Mouse (Mus musculus) bone marrow macrophage, adult 2 months (primary cell): Measurements from ENCODE around the gene Cwf19l1.

Experiments
- CTCF ChIP-seq: IDR thresholded peaks from 2 replicates; pipeline ENCODE4 v1.5.1; 2012; ENCODE audit warnings: low read depth, mild to moderate bottlenecking, low read length, moderate library complexity
- POLR2A ChIP-seq: IDR thresholded peaks from 2 replicates; pipeline ENCODE4 v1.6.1; 2012; ENCODE audit warnings: mild to moderate bottlenecking, low read depth, low read length, borderline replicate concordance

DNA sequence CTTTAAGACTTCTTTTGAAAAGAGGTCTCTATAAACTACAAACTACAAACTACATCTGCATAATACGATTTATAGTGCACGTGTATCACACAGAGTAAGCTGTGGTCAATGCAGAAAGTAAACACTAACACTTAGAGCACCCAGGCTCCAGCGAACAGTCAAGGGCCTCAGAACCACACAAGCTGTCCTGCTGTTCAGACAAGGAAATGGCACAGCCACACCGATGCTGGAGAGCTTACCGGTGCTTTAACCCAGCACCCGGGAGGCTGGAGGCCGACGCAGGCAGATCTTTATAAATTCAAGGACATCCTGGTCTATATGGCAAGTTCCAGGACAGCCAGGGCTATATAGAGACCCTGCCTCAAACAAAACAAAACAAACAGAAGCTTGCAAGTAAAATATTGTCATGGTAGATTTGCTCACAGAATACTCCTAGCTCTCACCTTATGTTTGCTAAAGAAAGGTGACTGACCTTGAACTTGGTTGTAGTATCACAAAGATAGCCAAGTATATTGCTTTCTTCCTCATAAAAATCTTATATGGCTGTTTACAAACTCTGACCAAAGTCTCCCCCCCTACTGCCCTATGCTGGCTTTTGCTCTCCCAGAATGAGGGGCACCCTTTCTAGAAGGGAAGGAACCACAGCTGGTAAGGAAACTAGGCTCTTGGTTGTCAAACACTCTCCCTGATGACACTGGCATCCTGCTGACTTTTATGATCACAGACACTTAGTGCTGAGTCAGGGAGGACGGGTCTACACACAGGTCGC lies 7.8 kb downstream of the Cwf19l1 start:
- TF ChIP-seq CTCF (no peak), POLR2A (no peak)
